Mouse (Mus musculus) erythroblast, embryonic 14.5 days (primary cell): Measurements from ENCODE around the gene Usp39. TPM values are rescaled to one million over a fixed set of nuclear protein-coding genes. Genes with fewer than 3 reads are reported as not detected.

Source experiments
- H3K27me3 ChIP-seq: 2 replicates; pipeline ENCODE4 v1.6.1; 2012; ENCODE audit warnings: inconsistent platforms; ENCODE audit not compliant: control insufficient read depth
- H3K36me3 ChIP-seq: 2 replicates; pipeline ENCODE4 v1.6.1; 2012; ENCODE audit warnings: mild to moderate bottlenecking, inconsistent platforms; ENCODE audit not compliant: control insufficient read depth
- H3K4me1 ChIP-seq: 2 replicates; pipeline ENCODE4 v1.6.1; 2012; ENCODE audit warnings: inconsistent platforms; ENCODE audit not compliant: control insufficient read depth
- H3K4me3 ChIP-seq: replicated peaks from 2 replicates; pipeline ENCODE3; 2012; ENCODE audit warnings: moderate library complexity, mild to moderate bottlenecking, inconsistent platforms
- H3K9me3 ChIP-seq: 2 replicates; pipeline ENCODE4 v1.6.1; 2012; ENCODE audit warnings: low read length, inconsistent platforms, mixed read lengths; ENCODE audit not compliant: control insufficient read depth
- GATA1 ChIP-seq: IDR thresholded peaks from 2 replicates; pipeline ENCODE4 v1.6.1; 2012; ENCODE audit warnings: low read length, inconsistent platforms, mixed read lengths
- TAL1 ChIP-seq: IDR thresholded peaks from 3 replicates; pipeline ENCODE4 v1.6.1; 2012; ENCODE audit warnings: low read length, inconsistent platforms, mixed read lengths
- polyA plus RNA-seq: library from polyadenylated mRNA; stranded (reverse); fragments of >175 nt; gene quantifications from 2 replicates; pipeline ENCODE4 v1.2.3, GENCODE M21; 2012

The Usp39 gene
- polyA plus RNA-seq, 1 experiment = 3.5 TPM

DNA sequence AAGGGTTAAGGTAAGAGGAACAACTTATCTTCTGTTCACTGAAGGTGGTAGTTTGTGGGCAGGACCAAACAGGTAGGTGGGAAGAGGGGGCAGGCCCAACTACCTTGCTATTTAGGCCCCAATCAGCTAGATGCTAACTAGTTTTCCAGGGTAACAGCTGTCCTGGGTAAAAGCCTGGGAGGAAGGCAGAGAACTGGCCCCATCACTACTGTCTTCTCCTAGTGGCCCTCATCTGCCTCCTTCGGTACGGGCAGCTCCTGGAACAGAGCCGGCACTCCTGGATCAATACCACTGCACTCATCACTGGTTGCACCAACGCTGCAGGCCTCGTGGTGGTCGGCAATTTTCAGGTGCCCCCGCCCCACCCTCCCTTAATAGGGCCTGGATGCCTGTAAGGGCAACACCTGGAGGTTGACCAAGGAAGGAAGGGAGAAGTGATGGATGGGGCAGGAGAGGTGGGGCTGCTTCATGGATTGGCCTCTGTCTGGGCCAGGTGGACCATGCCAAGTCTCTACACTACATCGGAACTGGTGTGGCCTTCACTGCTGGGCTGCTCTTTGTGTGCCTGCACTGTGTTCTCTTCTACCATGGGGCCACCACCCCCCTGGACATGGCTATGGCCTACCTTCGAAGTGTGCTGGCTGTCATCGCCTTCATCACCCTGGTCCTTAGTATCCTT lies 13.2 kb upstream of the Usp39 start:
- no peak for TF ChIP-seq TAL1
- no peak for TF ChIP-seq GATA1
- H3K27me3 ChIP-seq = peaks cover 41% of the 10 kb centered on the region
- peaks cover 75% of the 10 kb centered on the region for H3K4me1 ChIP-seq
- no peak overlapping the region for H3K4me3 ChIP-seq
- peaks cover 59% of the 10 kb centered on the region for H3K36me3 ChIP-seq
- H3K9me3 ChIP-seq = peaks cover 12% of the 10 kb centered on the region; the same call in 1 of the 2 replicates

DNA sequence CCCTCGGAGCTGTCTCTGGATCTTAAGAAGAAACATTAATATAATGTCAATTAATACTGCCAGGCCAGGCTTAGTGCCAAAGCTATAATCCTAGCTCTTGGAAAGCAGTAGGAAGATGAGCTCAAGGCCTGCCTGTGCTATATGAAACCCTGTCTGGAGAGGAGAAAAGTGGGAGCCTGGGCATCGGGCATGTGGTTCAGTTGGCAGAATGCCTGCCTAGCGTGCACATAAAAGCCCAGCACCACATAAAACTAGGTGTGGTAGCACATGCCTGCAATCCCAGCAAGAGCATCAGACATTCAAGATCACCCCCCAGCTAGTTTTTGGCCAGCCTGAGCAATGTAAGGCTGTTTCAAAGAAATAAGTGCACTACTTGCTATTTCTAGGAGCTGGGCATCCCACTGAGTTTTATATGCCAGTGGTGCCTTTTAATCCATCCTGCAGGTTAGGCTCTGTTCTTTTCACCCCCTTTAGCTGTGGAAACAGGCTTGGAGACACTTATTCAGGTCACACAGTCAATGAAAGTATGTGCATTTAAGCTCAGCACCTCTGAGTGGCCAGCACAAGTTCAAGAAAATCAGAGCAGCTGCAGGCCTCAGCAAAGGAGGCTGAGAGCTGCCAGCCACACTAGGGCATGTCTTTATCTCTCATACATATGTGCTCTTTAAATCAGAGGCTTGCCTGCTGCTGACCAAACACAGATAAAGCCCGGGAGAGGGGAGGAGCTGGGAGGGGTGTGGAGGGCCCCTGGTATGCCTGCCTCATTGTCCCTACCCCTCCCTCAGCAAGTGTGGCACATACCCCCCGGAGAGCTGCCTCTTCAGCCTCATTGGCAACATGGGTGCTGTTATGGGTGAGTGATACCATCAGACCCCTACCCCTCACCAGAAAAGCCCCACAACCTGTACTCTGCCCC lies 12.4 kb upstream of the Usp39 start:
- H3K36me3 ChIP-seq = peaks cover 63% of the 10 kb centered on the region
- TF ChIP-seq TAL1 (peak; percentile 72), GATA1 (peak; percentile 48)
- peaks cover 47% of the 10 kb centered on the region for H3K27me3 ChIP-seq
- no peak overlapping the region for H3K4me3 ChIP-seq
- H3K4me1 ChIP-seq = peaks cover 74% of the 10 kb centered on the region
- H3K9me3 ChIP-seq = peaks cover 12% of the 10 kb centered on the region; the same call in 1 of the 2 replicates

DNA sequence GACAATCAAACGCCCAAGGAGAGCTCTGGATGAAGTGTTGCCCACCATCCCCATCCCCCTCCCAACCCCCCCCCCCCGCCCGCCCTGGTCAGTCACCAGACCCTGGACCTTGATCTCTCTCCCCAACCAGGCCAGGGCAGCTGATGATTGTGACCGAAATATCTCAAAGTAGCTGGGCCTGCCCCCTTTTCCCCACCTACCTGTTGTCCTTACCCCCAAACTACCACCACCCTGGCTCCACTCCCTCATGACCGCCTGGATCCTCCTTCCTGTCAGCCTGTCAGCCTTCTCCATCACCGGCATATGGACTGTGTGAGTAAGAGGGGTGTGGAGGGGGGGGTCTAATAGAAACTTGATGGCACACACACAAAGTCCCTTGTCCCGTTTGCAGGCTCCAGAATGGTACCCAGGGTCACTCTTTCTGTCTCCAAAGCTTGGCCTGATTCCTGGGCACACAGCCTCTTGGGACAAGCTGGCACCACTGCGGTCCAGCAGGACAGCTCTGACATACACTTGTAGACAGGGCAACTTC lies 11.1 kb upstream of the Usp39 start:
- peak overlapping the region; percentile 58 for H3K4me3 ChIP-seq
- peaks cover 67% of the 10 kb centered on the region for H3K36me3 ChIP-seq
- TF ChIP-seq TAL1 = no peak
- no peak for TF ChIP-seq GATA1
- peaks cover 12% of the 10 kb centered on the region; the same call in 1 of the 2 replicates for H3K9me3 ChIP-seq
- peaks cover 47% of the 10 kb centered on the region for H3K27me3 ChIP-seq
- H3K4me1 ChIP-seq = peaks cover 75% of the 10 kb centered on the region

DNA sequence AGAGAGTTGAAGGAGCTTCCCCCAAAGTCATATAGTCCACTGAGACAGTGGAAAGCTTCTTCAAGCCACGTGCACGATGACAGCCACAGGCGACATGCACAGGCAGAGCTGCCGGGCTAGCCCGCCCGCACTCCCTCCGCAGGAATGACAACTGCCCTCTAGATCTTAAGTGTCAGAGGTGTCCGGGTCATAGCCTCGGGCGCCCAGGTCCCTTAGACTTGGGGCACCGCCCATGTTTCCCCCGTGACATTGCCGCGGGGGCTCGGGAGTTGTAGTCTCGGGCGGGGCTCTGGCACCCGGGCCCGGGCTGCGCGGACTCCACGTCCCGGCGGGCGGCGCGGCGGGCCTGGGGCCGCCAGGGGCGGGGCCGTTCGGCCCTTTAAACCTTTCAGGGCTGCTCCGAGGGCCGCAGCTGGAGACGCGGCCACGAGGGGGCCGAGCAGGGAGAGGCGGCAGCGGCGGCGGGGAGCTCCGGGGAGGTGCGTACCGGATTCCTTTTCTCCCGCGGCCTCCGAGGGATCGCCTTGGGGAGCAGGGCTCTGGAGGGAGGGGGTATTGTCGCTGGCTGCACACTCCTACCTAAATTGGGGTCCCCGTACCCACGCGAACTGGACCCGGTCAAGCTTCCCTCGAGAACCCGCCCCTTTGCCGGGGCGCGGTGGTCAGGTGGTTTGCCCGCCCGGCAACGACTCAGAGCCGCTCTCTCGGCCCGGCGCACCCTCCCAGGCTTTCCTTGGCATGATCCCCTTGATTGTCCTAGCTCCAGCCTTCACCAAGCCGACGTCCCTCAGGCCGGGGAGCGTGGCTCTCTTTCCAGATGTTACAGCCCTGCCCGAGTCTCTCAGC lies 10.3 kb upstream of the Usp39 start, which contains the start of gene Tmem150a:
Tmem150a (plus strand) TSS at position 382 of the 846 bp plus-strand sequence.
- Histone ChIP-seq H3K36me3 (peaks cover 67% of the 10 kb centered on the region), H3K9me3 (peaks cover 12% of the 10 kb centered on the region; the same call in 1 of the 2 replicates), H3K27me3 (peaks cover 47% of the 10 kb centered on the region), H3K4me1 (peaks cover 74% of the 10 kb centered on the region), H3K4me3 (peak within 1 kb of the TSS; percentile 58)
- TF ChIP-seq GATA1 (no peak), TAL1 (no peak)

DNA sequence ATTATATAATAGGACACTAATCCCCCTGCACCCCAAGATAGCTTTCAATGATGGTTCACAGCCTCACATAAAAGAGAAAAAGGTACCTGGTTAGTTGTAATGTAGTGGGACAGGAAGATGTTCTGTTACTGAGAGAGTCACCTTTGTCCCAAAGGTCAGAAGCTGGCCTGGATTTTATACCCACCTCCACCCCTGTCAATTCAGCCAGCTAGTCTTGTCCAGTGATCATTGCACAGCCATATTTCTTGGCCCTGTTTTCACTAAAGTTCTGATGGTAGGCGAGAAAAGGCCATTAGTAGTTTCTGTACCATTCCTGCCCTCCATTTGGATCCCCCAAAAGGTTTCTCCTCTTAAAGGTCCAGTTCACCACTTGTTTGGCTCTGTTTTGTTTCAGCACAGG lies 9.0 kb upstream of the Usp39 start:
- Histone ChIP-seq H3K9me3 (peaks cover 12% of the 10 kb centered on the region; the same call in 1 of the 2 replicates), H3K27me3 (peaks cover 47% of the 10 kb centered on the region), H3K36me3 (peaks cover 67% of the 10 kb centered on the region), H3K4me1 (peaks cover 73% of the 10 kb centered on the region), H3K4me3 (no peak overlapping the region)
- TF ChIP-seq GATA1 (no peak), TAL1 (no peak)

GRCm38 (mm10) chr6:72352636-72353405 lies 7.8 kb upstream of the Usp39 start:
- H3K4me3 ChIP-seq = no peak overlapping the region
- H3K36me3 ChIP-seq = peaks cover 65% of the 10 kb centered on the region
- peaks cover 73% of the 10 kb centered on the region for H3K4me1 ChIP-seq
- peaks cover 47% of the 10 kb centered on the region for H3K27me3 ChIP-seq
- no peak for TF ChIP-seq TAL1
- no peak for TF ChIP-seq GATA1
- peaks cover 12% of the 10 kb centered on the region; the same call in 1 of the 2 replicates for H3K9me3 ChIP-seq

DNA sequence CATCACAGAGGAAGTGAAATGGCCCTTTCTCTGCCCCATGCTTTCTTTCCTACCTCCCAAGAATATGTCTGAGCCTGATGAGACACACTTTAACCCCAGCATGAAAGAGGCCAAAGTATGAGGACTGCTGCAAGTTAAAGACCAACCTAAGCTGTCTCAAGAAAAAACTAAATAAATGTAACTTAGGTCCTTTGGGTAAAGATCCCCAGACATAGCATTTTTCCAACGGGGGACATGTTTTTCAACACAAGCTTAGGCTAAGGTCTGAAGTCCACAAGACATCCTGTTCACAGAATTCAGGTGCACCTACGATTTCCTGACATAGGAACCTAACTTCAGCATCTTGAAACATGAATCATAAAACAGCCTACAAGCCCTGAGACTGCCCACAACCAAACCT lies 5.2 kb upstream of the Usp39 start:
- H3K4me3 ChIP-seq = no peak overlapping the region
- peaks cover 72% of the 10 kb centered on the region for H3K4me1 ChIP-seq
- peaks cover 48% of the 10 kb centered on the region for H3K36me3 ChIP-seq
- H3K9me3 ChIP-seq = peaks cover 5% of the 10 kb centered on the region; the same call in 1 of the 2 replicates
- no peak for TF ChIP-seq TAL1
- TF ChIP-seq GATA1 = no peak
- H3K27me3 ChIP-seq = peaks cover 26% of the 10 kb centered on the region

GRCm38 (mm10) chr6:72348411-72348810 lies 3.4 kb upstream of the Usp39 start:
- Histone ChIP-seq H3K4me3 (peak overlapping the region; percentile 96), H3K9me3 (no peaks in the 10 kb centered on the region), H3K4me1 (peaks cover 80% of the 10 kb centered on the region), H3K36me3 (peaks cover 45% of the 10 kb centered on the region), H3K27me3 (peaks cover 8% of the 10 kb centered on the region)
- no peak for TF ChIP-seq TAL1
